Mouse (Mus musculus): Measurements from ENCODE around the gene 3110082I17Rik. TPM values are rescaled to one million over a fixed set of nuclear protein-coding genes. Genes with fewer than 3 reads are reported as not detected.

The 3110082I17Rik gene
- polyA plus RNA-seq (2016; fragmentation: Nextera tagmentation; extraction: Ambion mirVana), result 28.3 and 30.6 TPM in 2 replicates

- peak; percentile 99 for ATAC-seq (ENCODE audit: low FRiP score)
- H3K27me3 ChIP-seq, result peaks cover 8% of the 10 kb centered on the region; the same call in 1 of the 2 replicates
- H3K4me3 ChIP-seq (replicated peaks), result peak within 1 kb of the TSS; percentile 71
- H3K36me3 ChIP-seq (replicated peaks), result no peaks in the 10 kb centered on the region; the same call in 1 of the 2 replicates
- peak within 1 kb of the TSS; percentile 63 for H3K9ac ChIP-seq
- no peak within 1 kb of the TSS for H3K27ac ChIP-seq
- H3K4me1 ChIP-seq, result peaks cover 20% of the 10 kb centered on the region
- no peaks in the 10 kb centered on the region for H3K9me3 ChIP-seq
- peak within 1 kb of the TSS; percentile 83 for H3K4me2 ChIP-seq
- WGBS, result 3% methylated on average over 42 of the region's 42 CpGs
Observed at GRCm38 (mm10) chr5:139460384-139461067, at the start of gene 3110082I17Rik. Gene 3110082I17Rik (minus strand): TSS chr5:139460527.

DNA sequence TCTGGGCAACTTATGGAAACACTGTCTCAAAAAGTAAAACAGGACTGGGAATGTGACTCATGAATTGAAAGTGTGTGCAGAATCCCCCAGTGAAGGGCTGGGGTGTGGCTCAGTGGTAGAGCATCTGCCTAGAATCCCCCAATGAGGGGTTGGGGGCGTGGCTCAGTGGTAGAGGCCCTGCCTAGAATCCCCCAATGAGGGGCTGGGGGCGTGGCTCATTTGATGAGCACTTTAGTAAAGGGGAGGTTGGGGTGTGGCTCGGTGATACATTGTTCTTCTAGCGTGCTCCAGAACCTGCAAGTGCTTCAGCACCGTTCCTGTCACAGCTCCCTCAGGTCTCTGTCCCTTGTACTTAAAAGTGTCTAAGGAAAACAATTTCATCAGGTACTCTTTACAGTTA is 45.9 kb upstream of the 3110082I17Rik start:
- ATAC-seq (ENCODE audit: low FRiP score), result no peak
- Histone ChIP-seq H3K36me3 (replicated peaks) (no peaks in the 10 kb centered on the region), H3K9me3 (no peaks in the 10 kb centered on the region), H3K4me3 (replicated peaks) (no peak overlapping the region), H3K27me3 (peaks cover 61% of the 10 kb centered on the region), H3K4me2 (no peak overlapping the region), H3K4me1 (0 out of 2 replicates have a peak, but pooled peaks cover 2% of the 10 kb centered on the region), H3K9ac (no peak overlapping the region), H3K27ac (no peak overlapping the region)
- WGBS, result 29% methylated on average over 5 of the region's 5 CpGs

DNA sequence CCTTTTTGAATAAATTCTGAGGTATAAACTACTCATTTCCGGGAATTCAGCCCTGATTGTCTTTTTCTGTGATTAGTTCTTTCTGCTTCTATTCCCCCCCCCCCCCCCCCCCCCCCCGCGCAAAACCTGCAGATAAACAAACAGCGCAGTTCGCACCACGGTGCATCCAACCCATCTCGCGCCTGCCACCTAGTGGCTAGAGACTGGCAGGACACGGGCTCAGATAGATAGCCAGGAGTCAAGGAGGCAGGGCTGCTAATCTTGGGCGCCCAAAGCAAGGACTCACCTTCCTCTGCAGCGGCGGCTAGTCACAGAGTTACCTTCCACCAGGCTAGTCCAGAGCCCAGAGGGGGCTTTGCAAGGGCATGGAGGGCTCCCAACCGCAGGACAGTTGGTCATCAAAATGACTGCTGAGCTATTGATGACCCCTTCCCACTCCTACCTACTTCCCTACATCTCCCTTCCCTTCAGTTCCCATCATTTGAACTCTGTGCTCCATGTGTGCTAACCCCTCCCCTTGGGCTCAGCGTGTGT is 44.8 kb upstream of the 3110082I17Rik start:
- Histone ChIP-seq H3K36me3 (replicated peaks) (no peaks in the 10 kb centered on the region), H3K9me3 (no peaks in the 10 kb centered on the region), H3K27ac (no peak overlapping the region), H3K4me3 (replicated peaks) (no peak overlapping the region), H3K9ac (no peak overlapping the region), H3K4me1 (no peaks in the 10 kb centered on the region), H3K4me2 (no peak overlapping the region), H3K27me3 (peaks cover 52% of the 10 kb centered on the region)
- 0 out of 2 replicates have a peak, but pooled peaks have one; percentile 33 for ATAC-seq (ENCODE audit: low FRiP score)
- WGBS, result 10% methylated on average over 12 of the region's 14 CpGs

- no peaks in the 10 kb centered on the region for H3K9me3 ChIP-seq
- H3K27me3 ChIP-seq, result peaks cover 53% of the 10 kb centered on the region
- no peak overlapping the region for H3K4me3 ChIP-seq (replicated peaks)
- no peak overlapping the region for H3K4me2 ChIP-seq
- ATAC-seq (ENCODE audit: low FRiP score), result no peak
- H3K27ac ChIP-seq, result no peak overlapping the region
- no peaks in the 10 kb centered on the region for H3K36me3 ChIP-seq (replicated peaks)
- no peak overlapping the region for H3K9ac ChIP-seq
- 87% methylated on average over 14 of the region's 14 CpGs for WGBS
- no peaks in the 10 kb centered on the region for H3K4me1 ChIP-seq
Observed at GRCm38 (mm10) chr5:139502281-139502680, 42.0 kb upstream of the 3110082I17Rik start.

- Histone ChIP-seq H3K4me3 (replicated peaks) (no peak overlapping the region), H3K4me1 (no peaks in the 10 kb centered on the region), H3K9ac (no peak overlapping the region), H3K36me3 (replicated peaks) (no peaks in the 10 kb centered on the region), H3K27me3 (peaks cover 35% of the 10 kb centered on the region), H3K27ac (no peak overlapping the region), H3K4me2 (no peak overlapping the region), H3K9me3 (no peaks in the 10 kb centered on the region)
- WGBS, result 72% methylated on average over 5 of the region's 5 CpGs
- ATAC-seq (ENCODE audit: low FRiP score), result no peak
Observed at GRCm38 (mm10) chr5:139498791-139499190, 38.5 kb upstream of the 3110082I17Rik start.

GRCm38 (mm10) chr5:139496939-139497338 is 36.6 kb upstream of the 3110082I17Rik start:
- WGBS, result 54% methylated on average over 5 of the region's 5 CpGs

DNA sequence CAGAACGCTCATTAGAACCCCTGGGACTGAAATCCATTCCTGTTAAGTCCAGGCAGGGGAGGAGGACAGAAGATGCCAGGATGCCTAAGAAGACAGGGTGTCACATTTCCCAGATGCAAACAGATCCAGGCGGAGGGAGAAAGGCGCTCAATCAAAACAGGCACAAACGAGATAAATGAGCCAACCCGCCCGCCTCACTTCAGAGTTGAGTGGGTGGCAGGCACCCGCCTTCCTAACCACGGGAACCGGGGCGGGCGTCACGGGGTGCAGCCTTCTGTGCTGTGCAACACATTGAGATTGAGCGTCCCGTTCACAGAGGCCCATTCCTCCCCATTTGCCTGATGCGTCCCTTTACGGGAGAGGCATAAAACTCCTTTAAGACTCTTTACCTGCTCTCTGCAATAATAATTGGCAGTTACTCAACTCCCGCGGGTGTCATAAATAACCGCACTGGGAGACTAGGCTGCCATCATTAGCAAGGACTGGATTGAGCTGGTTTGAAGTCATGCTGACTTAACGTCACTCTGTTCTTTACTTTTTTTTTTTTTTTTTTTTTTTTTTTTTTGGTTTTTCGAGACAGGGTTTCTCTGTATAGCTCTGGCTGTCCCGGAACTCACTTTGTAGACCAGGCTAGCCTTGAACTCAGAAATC is 34.8 kb upstream of the 3110082I17Rik start:
- Histone ChIP-seq H3K27ac (no peak overlapping the region), H3K27me3 (peaks cover 28% of the 10 kb centered on the region), H3K9ac (no peak overlapping the region), H3K4me2 (no peak overlapping the region), H3K9me3 (no peaks in the 10 kb centered on the region), H3K4me1 (no peaks in the 10 kb centered on the region), H3K4me3 (replicated peaks) (no peak overlapping the region), H3K36me3 (replicated peaks) (no peaks in the 10 kb centered on the region)
- no peak for ATAC-seq (ENCODE audit: low FRiP score)
- WGBS, result 71% methylated on average over 22 of the region's 22 CpGs

More at GRCm38 (mm10) chr5:139496939-139497338, 36.6 kb upstream of the 3110082I17Rik start:
- Histone ChIP-seq H3K27ac (no peak overlapping the region), H3K27me3 (peaks cover 24% of the 10 kb centered on the region), H3K9me3 (no peaks in the 10 kb centered on the region), H3K4me1 (no peaks in the 10 kb centered on the region), H3K36me3 (replicated peaks) (no peaks in the 10 kb centered on the region), H3K4me3 (replicated peaks) (no peak overlapping the region), H3K9ac (no peak overlapping the region), H3K4me2 (no peak overlapping the region)
- no peak for ATAC-seq (ENCODE audit: low FRiP score)

- Histone ChIP-seq H3K27me3 (peaks cover 22% of the 10 kb centered on the region; the same call in 1 of the 2 replicates), H3K27ac (no peak overlapping the region), H3K9ac (no peak overlapping the region), H3K9me3 (no peaks in the 10 kb centered on the region), H3K36me3 (replicated peaks) (no peaks in the 10 kb centered on the region), H3K4me1 (no peaks in the 10 kb centered on the region), H3K4me3 (replicated peaks) (no peak overlapping the region), H3K4me2 (no peak overlapping the region)
- no peak for ATAC-seq (ENCODE audit: low FRiP score)
- 68% methylated on average over 5 of the region's 5 CpGs for WGBS
Observed at GRCm38 (mm10) chr5:139493690-139494089, 33.4 kb upstream of the 3110082I17Rik start.

- H3K9ac ChIP-seq, result no peak overlapping the region
- no peaks in the 10 kb centered on the region for H3K4me1 ChIP-seq
- ATAC-seq (ENCODE audit: low FRiP score), result no peak
- no peaks in the 10 kb centered on the region for H3K36me3 ChIP-seq (replicated peaks)
- no peak overlapping the region for H3K4me3 ChIP-seq (replicated peaks)
- WGBS, result 60% methylated on average over 8 of the region's 8 CpGs
- 0 out of 2 replicates have a peak, but pooled peaks cover 9% of the 10 kb centered on the region for H3K27me3 ChIP-seq
- no peak overlapping the region for H3K27ac ChIP-seq
- H3K9me3 ChIP-seq, result peaks cover 4% of the 10 kb centered on the region
- H3K4me2 ChIP-seq, result no peak overlapping the region
Observed at GRCm38 (mm10) chr5:139491348-139491747, 31.0 kb upstream of the 3110082I17Rik start.

DNA sequence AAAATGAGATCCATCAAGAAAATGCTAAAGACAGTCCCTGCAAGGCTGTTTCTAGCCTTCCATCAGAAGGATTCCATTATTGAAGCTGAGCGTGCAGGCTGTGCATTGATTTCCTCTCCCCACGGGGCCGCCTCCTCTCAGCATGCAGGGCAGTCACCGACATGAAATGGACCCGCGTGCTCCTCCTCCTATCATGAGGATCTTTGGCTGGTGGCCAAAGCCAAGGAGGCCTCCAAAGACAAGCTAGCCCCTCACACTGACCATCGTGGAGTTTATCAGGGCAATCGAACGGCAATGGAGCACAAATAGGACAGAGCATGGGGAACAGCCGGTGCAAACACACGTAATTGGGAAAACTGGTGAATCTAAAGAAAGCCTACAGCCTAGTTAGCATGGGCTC is 29.8 kb upstream of the 3110082I17Rik start:
- Histone ChIP-seq H3K27ac (no peak overlapping the region), H3K4me2 (no peak overlapping the region), H3K4me1 (no peaks in the 10 kb centered on the region), H3K4me3 (replicated peaks) (no peak overlapping the region), H3K27me3 (0 out of 2 replicates have a peak, but pooled peaks cover 9% of the 10 kb centered on the region), H3K36me3 (replicated peaks) (no peaks in the 10 kb centered on the region), H3K9me3 (peaks cover 9% of the 10 kb centered on the region), H3K9ac (no peak overlapping the region)
- 88% methylated on average over 11 of the region's 11 CpGs for WGBS
- ATAC-seq (ENCODE audit: low FRiP score), result no peak

DNA sequence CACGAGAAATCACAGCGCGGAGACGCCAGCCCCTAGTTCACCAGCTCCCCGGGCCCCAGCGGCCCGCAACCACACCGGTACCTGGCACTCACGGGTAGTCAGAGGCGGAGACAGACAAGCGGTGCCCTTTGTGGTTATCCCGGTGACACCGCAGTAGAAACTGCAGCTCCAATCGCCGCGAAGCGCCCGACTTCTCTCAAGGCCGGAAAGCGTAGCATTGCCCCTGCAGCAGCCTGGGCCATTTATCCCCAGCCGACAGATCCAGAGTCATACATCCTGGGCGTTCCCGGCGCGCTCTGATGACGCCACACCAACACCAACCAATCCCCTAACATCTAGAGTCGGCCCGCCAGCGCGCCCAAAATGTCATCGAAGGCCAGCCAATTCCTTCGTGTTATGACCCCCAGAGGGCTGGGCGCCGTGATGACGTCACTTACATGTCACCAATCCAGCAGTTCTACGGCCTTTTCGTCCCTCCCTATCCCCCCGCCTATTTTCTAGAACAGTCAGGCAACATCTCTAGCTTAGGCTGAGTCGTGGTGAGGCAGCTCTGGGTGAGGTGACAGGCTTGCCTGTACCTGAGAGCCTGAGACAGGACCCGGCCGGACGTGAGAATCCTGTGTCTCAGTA is 24.0 kb upstream of the 3110082I17Rik start, which contains the start of gene Zfand2a:
TSS of gene Zfand2a (minus strand) at position 365 of the 630 bp plus-strand sequence.
- Histone ChIP-seq H3K27me3 (no peaks in the 10 kb centered on the region), H3K4me2 (peak within 1 kb of the TSS; percentile 88), H3K36me3 (replicated peaks) (peaks cover 30% of the 10 kb centered on the region), H3K4me3 (replicated peaks) (peak within 1 kb of the TSS; percentile 87), H3K9me3 (peaks cover 9% of the 10 kb centered on the region), H3K27ac (peak within 1 kb of the TSS; percentile 33; the same call in 1 of the 2 replicates), H3K9ac (peak within 1 kb of the TSS; percentile 72), H3K4me1 (peaks cover 16% of the 10 kb centered on the region)
- WGBS, result under 1% methylated on average over 42 of the region's 42 CpGs
- peak; percentile 98 for ATAC-seq (ENCODE audit: low FRiP score)
